In genomic region chr14:45529411-45530363, GRCm38 (mm10) we compare ENCODE assay signal across 8 mouse cellular contexts. TPM values are rescaled to one million over a fixed set of nuclear protein-coding genes. Genes with fewer than 3 reads are reported as not detected.
DNase-seq lines count a peak whose midpoint lies in the region; ATAC-seq and TF ChIP-seq lines count a peak whose summit lies in the region.

TSS of gene Fermt2 (minus strand) at chr14:45530118.

- peaks cover 4% of the 10 kb centered on the region; the same call in 1 of the 2 replicates for H3K36me3 ChIP-seq in forebrain, embryonic 10.5 days (replicated peaks)
- H3K36me3 ChIP-seq in heart, embryonic 12.5 days: peaks cover 3% of the 10 kb centered on the region; the same call in 1 of the 2 replicates
- no peaks in the 10 kb centered on the region for H3K36me3 ChIP-seq in kidney, postnatal 0 days (ENCODE audit: insufficient read depth, low read length)
- no peaks in the 10 kb centered on the region for H3K36me3 ChIP-seq in liver, embryonic 11.5 days (ENCODE audit: control insufficient read depth, insufficient read depth, low read length)
- no peaks in the 10 kb centered on the region for H3K36me3 ChIP-seq in neural tube, embryonic 13.5 days

- under 1% methylated on average over 106 of the region's 126 CpGs for WGBS in forebrain, embryonic 10.5 days
- WGBS in heart, embryonic 12.5 days: under 1% methylated on average over 104 of the region's 126 CpGs
- WGBS in kidney, postnatal 0 days: under 1% methylated on average over 74 of the region's 126 CpGs
- under 1% methylated on average over 98 of the region's 126 CpGs for WGBS in liver, embryonic 11.5 days
- WGBS in neural tube, embryonic 13.5 days: 1% methylated on average over 85 of the region's 126 CpGs

- TF ChIP-seq CTCF in kidney, postnatal 0 days (IDR thresholded peaks at IDR 0.05; ENCODE audit: low read depth): no peak

- H3K9ac ChIP-seq in heart, embryonic 12.5 days: peak within 1 kb of the TSS; percentile 97
- peak within 1 kb of the TSS; percentile 92 for H3K9ac ChIP-seq in kidney, postnatal 0 days (ENCODE audit: low read depth, low read length)
- H3K9ac ChIP-seq in liver, embryonic 11.5 days (ENCODE audit: low read depth, low read length): peak within 1 kb of the TSS; percentile 66
- H3K9ac ChIP-seq in neural tube, embryonic 13.5 days: peak within 1 kb of the TSS; percentile 84

- H3K4me2 ChIP-seq in heart, embryonic 12.5 days: peak within 1 kb of the TSS; percentile 91
- peak within 1 kb of the TSS; percentile 83 for H3K4me2 ChIP-seq in kidney, postnatal 0 days (ENCODE audit: low read length)
- peak within 1 kb of the TSS; percentile 75 for H3K4me2 ChIP-seq in liver, embryonic 11.5 days
- H3K4me2 ChIP-seq in neural tube, embryonic 13.5 days: peak within 1 kb of the TSS; percentile 74

- peak within 1 kb of the TSS; percentile 97 for H3K27ac ChIP-seq in forebrain, embryonic 10.5 days
- H3K27ac ChIP-seq in heart, embryonic 12.5 days (ENCODE audit: poor library complexity, severe bottlenecking): peak within 1 kb of the TSS; percentile 99
- H3K27ac ChIP-seq in kidney, postnatal 0 days: peak within 1 kb of the TSS; percentile 98
- H3K27ac ChIP-seq in liver, embryonic 11.5 days (ENCODE audit: low read depth, low read length): peak within 1 kb of the TSS; percentile 85
- H3K27ac ChIP-seq in neural tube, embryonic 13.5 days (replicated peaks): peak within 1 kb of the TSS; percentile 94

- H3K4me3 ChIP-seq in forebrain, embryonic 10.5 days: peak within 1 kb of the TSS; percentile 82
- H3K4me3 ChIP-seq in heart, embryonic 12.5 days: peak within 1 kb of the TSS; percentile 91
- peak within 1 kb of the TSS; percentile 89 for H3K4me3 ChIP-seq in kidney, postnatal 0 days (replicated peaks; ENCODE audit: low read depth, low read length)
- peak within 1 kb of the TSS; percentile 71 for H3K4me3 ChIP-seq in liver, embryonic 11.5 days (ENCODE audit: low read depth, low read length)
- peak within 1 kb of the TSS; percentile 74 for H3K4me3 ChIP-seq in neural tube, embryonic 13.5 days

- H3K27me3 ChIP-seq in forebrain, embryonic 10.5 days (ENCODE audit: poor library complexity, severe bottlenecking): no peaks in the 10 kb centered on the region
- H3K27me3 ChIP-seq in heart, embryonic 12.5 days (replicated peaks): no peaks in the 10 kb centered on the region
- no peaks in the 10 kb centered on the region for H3K27me3 ChIP-seq in kidney, postnatal 0 days (ENCODE audit: insufficient read depth, low read length)
- peaks cover 29% of the 10 kb centered on the region for H3K27me3 ChIP-seq in liver, embryonic 11.5 days (replicated peaks; ENCODE audit: control insufficient read depth, insufficient read depth, low read length)
- H3K27me3 ChIP-seq in neural tube, embryonic 13.5 days: no peaks in the 10 kb centered on the region

- H3K9me3 ChIP-seq in forebrain, embryonic 10.5 days: no peaks in the 10 kb centered on the region
- no peaks in the 10 kb centered on the region for H3K9me3 ChIP-seq in heart, embryonic 12.5 days (replicated peaks)
- no peaks in the 10 kb centered on the region for H3K9me3 ChIP-seq in kidney, postnatal 0 days (replicated peaks; ENCODE audit: low read length)
- no peaks in the 10 kb centered on the region for H3K9me3 ChIP-seq in liver, embryonic 11.5 days (ENCODE audit: control insufficient read depth, low read length)
- H3K9me3 ChIP-seq in neural tube, embryonic 13.5 days: no peaks in the 10 kb centered on the region

- peak; percentile 91 for ATAC-seq in heart, embryonic 12.5 days (ENCODE audit: insufficient number of reproducible peaks, low FRiP score)
- peak; percentile 86 for ATAC-seq in kidney, postnatal 0 days (replicated peaks; ENCODE audit: low FRiP score, low read depth)
- ATAC-seq in liver, embryonic 11.5 days (replicated peaks; ENCODE audit: low FRiP score): peak; percentile 80
- peak; percentile 87 for ATAC-seq in neural tube, embryonic 13.5 days (ENCODE audit: low read depth)

- peak; percentile 83 for DNase-seq in 3134 (ENCODE audit: extremely low read depth, insufficient read length, low spot score)
- DNase-seq in brain, adult 2 months (ENCODE audit: low read depth, low spot score): peak; percentile 87
- DNase-seq in forebrain, embryonic 10.5 days (ENCODE audit: extremely low spot score, low spot score): peak; percentile 90
- peak; percentile 94 for DNase-seq in kidney, postnatal 0 days (ENCODE audit: low spot score)
- peak; percentile 73 for DNase-seq in liver, embryonic 11.5 days (ENCODE audit: low spot score)
- peak; percentile 46 for DNase-seq in thymus, postnatal 4 days

- H3K4me1 ChIP-seq in forebrain, embryonic 10.5 days: peaks cover 34% of the 10 kb centered on the region
- peaks cover 18% of the 10 kb centered on the region for H3K4me1 ChIP-seq in heart, embryonic 12.5 days (replicated peaks)
- peaks cover 10% of the 10 kb centered on the region; the same call in 1 of the 2 replicates for H3K4me1 ChIP-seq in kidney, postnatal 0 days (replicated peaks; ENCODE audit: insufficient read depth, low read length)
- peaks cover 3% of the 10 kb centered on the region for H3K4me1 ChIP-seq in liver, embryonic 11.5 days (replicated peaks; ENCODE audit: control insufficient read depth, insufficient read depth, low read length)
- peaks cover 43% of the 10 kb centered on the region for H3K4me1 ChIP-seq in neural tube, embryonic 13.5 days (replicated peaks)

RNA-seq across cellular contexts. Expression of gene Fermt2, which starts in this region (rescaled TPM):
- 75.7 and 77.6 TPM in 2 replicates for polyA plus RNA-seq in forebrain, embryonic 10.5 days (2016; fragmentation: Nextera tagmentation; extraction: Ambion mirVana)
- polyA plus RNA-seq in heart, embryonic 12.5 days (2016; fragmentation: Nextera tagmentation; extraction: Ambion mirVana): 191 and 206 TPM in 2 replicates
- polyA plus RNA-seq in kidney, postnatal 0 days (2015; fragmentation: Nextera tagmentation; extraction: Ambion mirVana): 216 and 226 TPM in 2 replicates
- polyA plus RNA-seq in liver, embryonic 11.5 days (2014; fragmentation: Nextera tagmentation; extraction: Ambion mirVana): 57.6 and 61.9 TPM in 2 replicates
- 85.0 and 85.5 TPM in 2 replicates for polyA plus RNA-seq in neural tube, embryonic 13.5 days (2015; fragmentation: Nextera tagmentation; extraction: Ambion mirVana)

Comparison
In these comparisons a context has a peak if more than half of its experiments do, and no peak if none do; other contexts are left out.
1. Peak in every context shown above with its lines: DNase-seq, ATAC-seq, H3K4me3 ChIP-seq and H3K27ac ChIP-seq.